Mouse (Mus musculus) T-helper 17 cell (primary cell): ENCODE results near the gene Angptl1.

Experiments
- in situ Hi-C, 2 experiments: fragments of 300-600 bp; cut with MboI, MseI; formaldehyde crosslinking; loops; 1 replicate in 1 of 2; 2 replicates in 1 of 2; pipeline ENCODE4 v1.15.1; 2025; ENCODE audit warnings: high pct_unique_total_duplicates in 2 of 2

The Angptl1 gene

GRCm38 (mm10) chr1:156838177-156838576 lies at the start of gene Angptl1:
TSS of gene Angptl1 (plus strand) at chr1:156838562.
- in situ Hi-C loops = no loop called here

- in situ Hi-C loops = no loop called here
These were observed 48.4 kb upstream of the Angptl1 start for GRCm38 (mm10) chr1:156789844-156790490.

DNA sequence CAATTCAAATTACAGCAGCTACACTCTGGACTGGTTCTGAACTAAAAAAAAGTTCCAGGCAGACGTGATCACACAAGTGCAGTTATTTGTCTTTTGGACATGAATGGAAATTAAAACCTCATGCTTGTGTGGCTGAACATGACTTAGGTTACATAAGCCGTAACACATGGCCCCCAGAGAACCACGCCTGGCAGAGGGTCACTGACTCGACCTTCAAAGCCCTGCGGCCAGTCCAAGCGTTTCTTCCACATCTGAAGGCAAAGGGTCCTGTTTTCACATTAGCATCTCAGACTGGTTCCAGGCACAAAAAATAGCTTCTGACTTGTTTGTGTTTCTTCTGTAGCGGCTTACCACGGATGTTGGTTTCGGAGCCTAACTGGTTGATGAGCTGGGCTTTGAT lies 42.1 kb upstream of the Angptl1 start:
- in situ Hi-C loops = no loop called here

DNA sequence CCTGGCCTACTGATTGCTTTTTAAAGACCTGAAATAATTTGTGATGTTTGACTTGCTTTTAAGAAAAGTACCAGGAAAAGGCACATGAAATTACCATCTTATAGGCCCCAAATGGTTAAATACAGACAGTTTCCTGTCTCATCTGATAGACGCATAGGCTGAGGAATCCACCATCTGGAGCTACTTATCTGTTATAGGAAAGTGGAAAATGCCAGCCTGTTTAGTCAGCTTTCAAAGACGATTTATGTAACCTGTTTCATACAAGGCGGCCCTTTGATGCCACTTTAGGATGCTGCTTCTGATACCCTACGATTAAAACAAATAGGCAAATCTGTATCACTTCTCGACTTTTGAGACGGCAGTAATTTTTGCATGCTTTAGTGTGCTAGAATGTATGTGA lies 37.1 kb upstream of the Angptl1 start:
- in situ Hi-C loops = no loop called here

DNA sequence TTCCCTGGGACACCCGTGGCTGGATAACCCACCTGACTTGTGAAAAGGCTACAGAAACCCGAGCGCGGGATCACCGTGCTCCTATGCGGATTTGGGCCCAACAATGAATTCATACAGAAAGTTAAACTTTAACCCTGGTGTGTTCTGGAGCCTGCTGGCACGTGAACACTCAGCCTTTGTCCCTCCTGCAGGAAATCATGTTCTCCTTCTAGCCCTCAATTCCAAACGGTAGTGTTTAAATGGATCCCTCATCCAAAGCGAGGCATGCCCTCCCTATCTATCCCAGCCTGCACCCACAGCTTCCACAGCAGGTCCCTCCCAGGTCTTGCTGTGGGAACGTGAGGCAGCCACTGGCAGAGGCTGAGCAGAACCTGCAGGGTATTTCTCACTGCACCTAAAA lies 30.0 kb upstream of the Angptl1 start:
- in situ Hi-C loops = no loop called here

DNA sequence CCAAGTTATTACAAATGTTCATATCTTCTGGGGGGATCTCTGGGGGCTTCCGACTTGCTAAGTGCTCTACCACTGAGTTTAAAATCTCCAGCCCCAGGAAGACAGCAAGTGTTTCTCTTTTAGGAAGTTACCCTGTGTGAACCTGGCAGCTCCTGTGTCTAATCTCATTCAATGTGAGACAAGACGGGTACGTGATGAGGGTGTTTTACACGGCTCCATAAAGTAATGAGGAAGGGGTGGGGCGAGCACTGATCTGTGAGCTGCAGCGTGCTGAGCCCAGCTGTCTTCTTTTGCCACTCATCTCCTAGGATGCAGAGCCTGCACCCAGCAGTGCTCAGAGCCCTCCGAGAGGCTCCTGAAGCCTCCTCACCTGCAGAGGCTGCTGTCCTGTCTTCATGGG lies 26.4 kb upstream of the Angptl1 start:
- in situ Hi-C loops = no loop called here

- in situ Hi-C loops = no loop called here
These were observed 25.6 kb upstream of the Angptl1 start for GRCm38 (mm10) chr1:156812716-156813115.

GRCm38 (mm10) chr1:156813485-156813884 lies 24.9 kb upstream of the Angptl1 start:
- in situ Hi-C loops = no loop called here

DNA sequence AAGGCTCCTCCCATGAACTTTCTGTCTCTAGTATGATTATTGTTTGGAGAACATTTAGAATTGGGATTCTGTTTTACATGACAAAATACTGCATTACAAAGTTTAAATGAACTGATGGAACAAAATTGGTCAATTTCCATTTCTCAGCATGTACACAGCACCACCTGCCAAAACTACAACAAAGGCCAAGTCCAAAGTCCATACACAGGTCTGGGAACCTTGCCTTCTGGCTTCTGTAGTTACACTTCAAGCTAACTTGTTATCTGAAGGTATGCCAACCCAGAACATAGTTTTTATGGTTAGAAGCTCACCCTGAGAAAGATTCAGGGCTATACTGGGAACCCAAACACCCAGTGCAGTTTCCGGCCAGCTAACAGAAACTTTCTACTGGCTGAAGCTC lies 19.1 kb upstream of the Angptl1 start:
- in situ Hi-C loops = no loop called here

- in situ Hi-C loops = no loop called here
These were observed 333 bp downstream of the Angptl1 start for GRCm38 (mm10) chr1:156838695-156839094.

GRCm38 (mm10) chr1:156841625-156842339 lies 3.4 kb downstream of the Angptl1 start:
- in situ Hi-C loops = no loop called here

DNA sequence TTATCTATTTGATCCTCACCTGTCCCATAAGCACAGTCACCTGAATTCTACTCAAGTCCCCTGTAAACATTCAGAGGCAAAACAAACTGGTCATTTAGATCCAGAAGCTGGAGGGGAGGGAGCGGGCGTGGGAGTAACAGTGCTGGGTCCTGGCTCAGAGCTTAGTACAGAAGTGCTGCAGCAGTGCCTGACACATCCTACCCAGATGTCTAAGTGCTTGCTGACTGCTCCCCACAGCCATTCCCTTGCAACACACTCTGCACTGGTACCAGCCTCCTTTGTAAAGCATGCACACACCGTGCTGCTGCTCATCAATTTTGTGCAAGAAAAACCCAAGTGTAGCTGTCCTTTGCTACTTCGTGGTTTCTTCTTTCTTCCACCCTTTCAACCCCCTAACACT lies 8.7 kb downstream of the Angptl1 start:
- in situ Hi-C loops = no loop called here

- in situ Hi-C loops = no loop called here
These were observed 14.0 kb downstream of the Angptl1 start for GRCm38 (mm10) chr1:156852409-156852808.

DNA sequence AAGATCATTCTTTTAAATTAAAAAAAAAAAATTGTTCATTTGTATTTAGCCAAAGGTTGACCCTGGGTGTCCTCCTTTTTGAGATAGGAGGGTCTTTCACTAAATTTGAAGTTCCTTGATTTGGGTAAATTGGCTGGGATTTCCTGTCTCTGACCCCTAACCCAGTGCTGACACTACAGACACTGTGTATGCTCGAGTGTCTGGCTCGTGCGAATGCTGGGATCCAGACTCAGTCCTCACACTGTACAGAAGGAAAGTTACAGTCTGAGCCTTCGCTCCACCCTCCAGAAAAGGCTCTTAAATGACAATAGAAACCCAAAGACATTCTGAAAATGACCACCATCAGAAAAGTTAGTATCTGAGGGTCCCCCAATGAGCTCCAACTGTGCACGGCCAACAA lies 14.5 kb downstream of the Angptl1 start:
- in situ Hi-C loops = no loop called here

- in situ Hi-C loops = no loop called here
These were observed 16.2 kb downstream of the Angptl1 start for GRCm38 (mm10) chr1:156854558-156854957.

DNA sequence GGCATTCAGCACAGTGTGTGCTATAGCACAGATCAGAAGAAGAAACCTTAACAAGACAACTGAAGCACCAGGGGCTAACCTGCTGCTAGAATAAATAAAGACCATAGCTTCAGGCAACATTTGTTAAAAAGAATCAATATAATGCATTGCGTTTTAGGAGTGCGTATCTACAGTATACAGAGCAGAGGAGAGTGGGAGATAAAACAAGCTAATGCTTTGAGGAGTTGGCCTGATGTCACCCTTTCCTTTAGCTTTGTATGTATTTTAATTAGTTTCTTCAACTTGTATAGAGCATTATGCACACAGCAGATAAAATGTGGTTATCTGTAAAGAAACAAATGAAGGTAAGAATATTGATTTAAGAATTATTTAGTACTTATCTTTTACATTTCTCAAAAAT lies 18.3 kb downstream of the Angptl1 start:
- in situ Hi-C loops = no loop called here

DNA sequence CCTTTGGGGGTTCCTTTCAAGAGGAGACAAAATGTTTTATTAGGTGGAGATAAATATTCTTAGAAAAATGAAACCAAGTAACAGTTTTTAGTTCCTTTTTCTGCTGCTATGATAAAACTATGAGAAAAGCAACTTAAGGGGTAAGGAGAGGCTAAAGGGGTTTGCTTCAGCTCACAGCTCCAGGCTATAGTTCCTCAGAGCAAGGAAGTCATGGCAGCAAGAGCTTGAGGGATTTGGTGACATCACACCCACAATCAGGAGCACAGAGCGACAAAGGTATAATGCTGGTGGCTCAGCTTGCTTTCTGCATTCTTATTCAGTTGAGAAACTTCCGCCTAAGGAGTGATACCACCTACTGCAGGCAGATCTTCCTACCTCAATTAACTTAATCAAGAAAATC lies 20.8 kb downstream of the Angptl1 start:
- in situ Hi-C loops = no loop called here

GRCm38 (mm10) chr1:156859711-156860250 lies 21.4 kb downstream of the Angptl1 start:
- in situ Hi-C loops = no loop called here

- in situ Hi-C loops = no loop called here
These were observed 21.9 kb downstream of the Angptl1 start for GRCm38 (mm10) chr1:156860266-156860665.

DNA sequence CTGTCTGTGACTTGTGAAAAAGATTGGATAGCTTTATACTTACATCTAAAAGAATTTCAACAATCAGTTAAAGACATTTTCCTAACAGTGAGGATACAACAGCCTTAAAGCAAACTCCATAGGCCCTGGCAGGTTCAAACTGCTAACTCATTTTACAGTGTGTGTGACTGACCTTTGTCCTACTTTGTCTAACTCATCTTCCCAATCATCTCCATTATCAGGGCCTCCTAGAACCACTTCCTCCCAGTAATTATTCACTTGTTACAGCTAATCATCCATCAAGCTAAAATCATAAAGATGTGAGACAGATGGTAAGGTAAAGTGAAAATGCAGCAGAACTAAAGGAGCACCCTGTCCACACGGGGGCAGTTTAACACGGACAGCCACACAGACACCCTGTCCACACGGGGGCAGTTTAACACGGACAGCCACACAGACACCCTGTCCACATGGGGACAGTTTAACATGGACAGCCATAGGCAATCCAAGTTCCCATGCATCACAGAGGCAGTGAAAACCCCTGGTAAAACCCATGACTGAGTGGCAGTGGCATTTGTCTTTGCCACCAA lies 23.2 kb downstream of the Angptl1 start:
- in situ Hi-C loops = no loop called here

DNA sequence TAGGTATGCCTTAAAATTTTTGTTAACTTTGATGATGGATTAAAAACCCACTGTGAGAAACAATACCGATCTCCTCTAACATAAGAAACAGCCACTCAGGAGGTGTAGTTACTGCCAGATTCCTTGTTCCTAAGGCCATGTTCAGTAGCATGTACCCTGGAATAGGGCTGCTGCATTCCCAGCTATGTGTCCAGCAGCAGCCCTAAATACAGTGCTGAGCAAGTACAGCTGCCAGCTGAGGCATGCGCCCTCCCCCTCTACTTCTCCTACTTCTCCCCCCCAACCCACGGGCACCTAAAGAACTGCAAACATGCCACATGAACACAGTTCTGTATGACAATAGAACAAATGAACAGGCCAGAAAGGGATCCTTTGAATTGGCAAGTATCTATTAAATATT lies 25.4 kb downstream of the Angptl1 start:
- in situ Hi-C loops = no loop called here

DNA sequence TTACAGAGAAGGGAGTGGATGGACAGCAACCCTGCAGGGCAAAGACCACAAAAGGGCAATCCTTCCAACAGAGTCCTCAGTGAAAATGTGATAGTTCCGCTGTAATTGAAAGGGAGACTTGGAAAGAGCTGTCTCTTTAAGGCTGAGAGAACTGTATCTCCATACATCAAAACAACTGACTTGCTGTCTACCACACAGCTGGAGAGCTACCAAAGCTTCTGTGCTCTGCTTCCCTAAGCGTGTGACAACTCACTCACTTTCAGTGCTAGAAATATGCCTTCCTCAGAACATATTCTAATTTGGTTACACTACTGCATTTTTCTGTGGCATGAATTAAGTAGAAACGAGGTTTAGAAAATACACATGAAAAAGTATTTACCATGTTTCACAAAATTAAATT lies 25.9 kb downstream of the Angptl1 start:
- in situ Hi-C loops = no loop called here

DNA sequence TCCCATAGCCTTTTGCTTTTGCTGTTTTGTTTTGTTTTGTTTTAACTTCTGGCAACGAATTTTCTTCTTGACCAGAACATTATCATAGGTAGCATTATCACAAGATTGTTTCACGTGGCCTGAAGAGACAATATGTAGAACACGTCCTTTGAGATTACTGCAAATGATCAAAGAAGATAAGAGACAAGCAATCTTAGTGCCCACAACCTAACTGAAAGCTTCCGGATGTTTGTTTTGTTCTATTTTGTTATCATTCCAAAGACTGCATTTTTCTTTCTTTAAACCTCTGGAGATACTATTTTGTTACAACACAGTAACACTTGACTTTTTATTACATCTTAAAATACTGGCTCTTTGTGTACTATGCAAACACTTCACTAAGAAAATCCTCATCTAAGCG lies 31.7 kb downstream of the Angptl1 start:
- in situ Hi-C loops = no loop called here
